Mouse (Mus musculus) E14TG2a.4 (cell line): ENCODE data around the gene Tmem266.

Source experiments
- H3K27me3 ChIP-seq: 2 replicates; pipeline ENCODE4 v1.6.1; 2014; ENCODE audit warnings: low read length, control low read depth; ENCODE audit not compliant: insufficient read depth
- H3K36me3 ChIP-seq: 2 replicates; pipeline ENCODE4 v1.6.1; 2014; ENCODE audit warnings: low read length, control low read depth; ENCODE audit not compliant: insufficient read depth
- H3K4me1 ChIP-seq: replicated peaks from 2 replicates; pipeline ENCODE4 v1.6.1; 2014; ENCODE audit warnings: low read depth, low read length, control low read depth
- H3K4me3 ChIP-seq: replicated peaks from 2 replicates; pipeline ENCODE4 v1.5.1; 2014; ENCODE audit warnings: mild to moderate bottlenecking, low read length
- H3K9me3 ChIP-seq: 2 replicates; pipeline ENCODE4 v1.6.1; 2014; ENCODE audit warnings: low read length, control low read depth
- CTCF ChIP-seq: conservative IDR thresholded peaks from 2 replicates; pipeline ENCODE4 v1.5.1; 2014; ENCODE audit warnings: low read length
- NANOG ChIP-seq: IDR thresholded peaks from 2 replicates; pipeline ENCODE4 v1.6.1; 2014; ENCODE audit warnings: borderline replicate concordance, low read length, mixed read lengths
- POU5F1 ChIP-seq: IDR thresholded peaks from 2 replicates; pipeline ENCODE4 v1.6.1; 2014; ENCODE audit warnings: low read length, borderline replicate concordance

Gene Tmem266

GRCm38 (mm10) chr9:55402276-55402675, 75.6 kb downstream of the Tmem266 start:
- Histone ChIP-seq H3K9me3 (no peaks in the 10 kb centered on the region), H3K36me3 (no peaks in the 10 kb centered on the region), H3K27me3 (peaks cover 33% of the 10 kb centered on the region), H3K4me3 (no peak overlapping the region), H3K4me1 (no peaks in the 10 kb centered on the region)
- no peak for TF ChIP-seq POU5F1
- no peak for TF ChIP-seq NANOG
- no peak for TF ChIP-seq CTCF

GRCm38 (mm10) chr9:55404256-55404655, 77.5 kb downstream of the Tmem266 start:
- no peak for TF ChIP-seq NANOG
- TF ChIP-seq POU5F1 = no peak
- no peak for TF ChIP-seq CTCF
- Histone ChIP-seq H3K9me3 (no peaks in the 10 kb centered on the region), H3K36me3 (no peaks in the 10 kb centered on the region), H3K4me3 (no peak overlapping the region), H3K27me3 (peaks cover 29% of the 10 kb centered on the region), H3K4me1 (peaks cover 8% of the 10 kb centered on the region)

DNA sequence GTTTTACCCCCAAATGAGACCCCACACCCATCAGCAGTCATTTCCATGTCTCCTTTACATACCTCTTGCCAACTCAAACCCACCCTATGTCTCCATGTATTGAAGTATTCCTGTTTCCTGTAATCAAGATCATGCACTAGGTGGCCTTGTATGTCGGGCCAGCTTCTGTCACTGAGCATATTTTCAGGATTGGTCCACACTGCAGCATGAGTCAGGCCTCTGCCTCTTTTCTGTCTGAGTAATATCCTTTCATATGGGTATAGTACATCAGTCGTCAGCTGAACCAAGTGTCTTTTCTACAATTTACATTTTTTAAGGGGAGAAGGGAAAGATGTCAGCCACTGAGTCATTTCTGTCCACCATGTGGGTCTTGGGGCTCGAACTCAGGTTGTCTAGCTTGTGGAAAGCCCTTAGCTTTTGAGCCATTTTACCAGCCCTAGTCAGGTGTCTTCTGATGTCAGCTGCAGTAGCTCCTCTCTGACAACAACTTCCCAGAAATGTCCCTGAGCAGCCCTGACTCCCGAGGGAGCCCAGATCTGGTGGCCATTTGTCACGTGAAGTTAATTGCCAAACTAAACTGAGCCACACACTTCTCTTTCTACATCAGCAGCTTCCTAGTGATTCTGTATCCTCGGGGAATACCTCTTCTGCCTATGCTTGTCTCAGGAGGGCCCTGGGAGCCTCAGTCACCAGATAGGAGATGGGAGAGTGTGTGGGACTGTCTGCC, 78.4 kb downstream of the Tmem266 start:
- TF ChIP-seq POU5F1 (no peak), CTCF (no peak), NANOG (no peak)
- Histone ChIP-seq H3K36me3 (no peaks in the 10 kb centered on the region), H3K4me3 (no peak overlapping the region), H3K4me1 (peaks cover 16% of the 10 kb centered on the region), H3K9me3 (no peaks in the 10 kb centered on the region), H3K27me3 (peaks cover 22% of the 10 kb centered on the region)

GRCm38 (mm10) chr9:55406773-55407172, 80.1 kb downstream of the Tmem266 start:
- peaks cover 33% of the 10 kb centered on the region for H3K4me1 ChIP-seq
- H3K9me3 ChIP-seq = no peaks in the 10 kb centered on the region
- H3K4me3 ChIP-seq = no peak overlapping the region
- peaks cover 16% of the 10 kb centered on the region for H3K27me3 ChIP-seq
- TF ChIP-seq CTCF (no peak), NANOG (no peak), POU5F1 (no peak)
- no peaks in the 10 kb centered on the region for H3K36me3 ChIP-seq

- peaks cover 18% of the 10 kb centered on the region for H3K27me3 ChIP-seq
- H3K4me1 ChIP-seq = peaks cover 33% of the 10 kb centered on the region
- TF ChIP-seq POU5F1 (no peak), CTCF (no peak), NANOG (no peak)
- no peak overlapping the region for H3K4me3 ChIP-seq
- no peaks in the 10 kb centered on the region for H3K36me3 ChIP-seq
- no peaks in the 10 kb centered on the region for H3K9me3 ChIP-seq
Observed at GRCm38 (mm10) chr9:55408851-55409250, 82.1 kb downstream of the Tmem266 start.

GRCm38 (mm10) chr9:55409833-55410232, 83.1 kb downstream of the Tmem266 start:
- H3K4me1 ChIP-seq = peaks cover 33% of the 10 kb centered on the region
- no peaks in the 10 kb centered on the region for H3K36me3 ChIP-seq
- H3K4me3 ChIP-seq = no peak overlapping the region
- TF ChIP-seq POU5F1 (no peak), CTCF (peak; percentile 65)
- H3K27me3 ChIP-seq = peaks cover 25% of the 10 kb centered on the region
- no peaks in the 10 kb centered on the region for H3K9me3 ChIP-seq

GRCm38 (mm10) chr9:55410430-55410829, 83.7 kb downstream of the Tmem266 start:
- TF ChIP-seq CTCF = no peak
- no peak for TF ChIP-seq NANOG

DNA sequence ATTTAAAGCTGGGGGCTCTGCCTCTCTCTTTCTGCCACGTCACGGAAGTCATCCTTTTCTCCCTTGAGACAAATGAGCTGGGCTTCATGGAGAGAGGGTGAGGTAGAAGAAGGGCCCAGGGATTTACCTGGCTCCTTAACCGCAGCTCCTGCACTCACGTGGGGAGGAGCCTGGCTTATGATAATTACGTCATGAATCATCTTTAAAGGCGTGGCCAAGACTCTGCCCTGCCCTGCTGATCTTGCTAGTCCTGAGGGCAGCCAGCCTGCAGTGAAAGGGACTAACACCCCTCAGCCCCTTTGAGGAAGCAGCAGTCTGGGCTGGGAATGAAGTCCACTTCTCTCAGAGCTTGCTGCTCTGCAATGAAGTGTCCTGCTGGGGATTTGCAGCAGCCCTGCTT, 84.4 kb downstream of the Tmem266 start:
- peaks cover 34% of the 10 kb centered on the region for H3K27me3 ChIP-seq
- 0 out of 2 replicates have a peak overlapping the region, but pooled peaks have one; percentile 1 for H3K4me3 ChIP-seq
- no peaks in the 10 kb centered on the region for H3K9me3 ChIP-seq
- no peaks in the 10 kb centered on the region for H3K36me3 ChIP-seq
- peaks cover 33% of the 10 kb centered on the region for H3K4me1 ChIP-seq
- TF ChIP-seq NANOG (no peak), POU5F1 (no peak), CTCF (no peak)

More at GRCm38 (mm10) chr9:55410430-55410829, 83.7 kb downstream of the Tmem266 start:
- Histone ChIP-seq H3K36me3 (no peaks in the 10 kb centered on the region), H3K9me3 (no peaks in the 10 kb centered on the region), H3K4me3 (no peak overlapping the region), H3K4me1 (peaks cover 33% of the 10 kb centered on the region), H3K27me3 (peaks cover 29% of the 10 kb centered on the region)

DNA sequence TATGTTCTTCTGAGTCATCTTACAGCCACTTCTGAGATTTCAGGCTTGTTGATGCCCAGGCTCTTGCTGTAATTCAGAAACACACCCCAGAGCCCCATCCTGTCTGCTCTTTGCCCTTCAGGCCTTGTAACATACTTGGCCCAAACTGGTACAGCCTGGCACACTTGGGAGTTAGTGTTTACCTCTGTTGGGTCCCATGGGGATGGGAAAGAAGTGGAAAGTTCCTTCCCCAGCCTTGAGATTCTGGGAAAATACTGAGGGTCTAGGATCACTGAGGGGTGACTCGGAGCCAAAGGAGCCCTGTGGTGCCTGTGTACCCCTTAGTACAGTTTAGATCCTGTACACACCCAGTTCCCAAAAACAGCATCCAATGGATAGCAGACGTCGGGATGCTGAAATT, 95.1 kb downstream of the Tmem266 start:
- TF ChIP-seq POU5F1 (no peak), CTCF (no peak), NANOG (no peak)
- H3K4me1 ChIP-seq = peaks cover 42% of the 10 kb centered on the region
- H3K27me3 ChIP-seq = peaks cover 20% of the 10 kb centered on the region
- H3K9me3 ChIP-seq = peaks cover 12% of the 10 kb centered on the region; the same call in 1 of the 2 replicates
- H3K36me3 ChIP-seq = no peaks in the 10 kb centered on the region
- H3K4me3 ChIP-seq = no peak overlapping the region
